Mouse (Mus musculus): ENCODE measurements around the gene Heatr6.

The Heatr6 gene

DNA sequence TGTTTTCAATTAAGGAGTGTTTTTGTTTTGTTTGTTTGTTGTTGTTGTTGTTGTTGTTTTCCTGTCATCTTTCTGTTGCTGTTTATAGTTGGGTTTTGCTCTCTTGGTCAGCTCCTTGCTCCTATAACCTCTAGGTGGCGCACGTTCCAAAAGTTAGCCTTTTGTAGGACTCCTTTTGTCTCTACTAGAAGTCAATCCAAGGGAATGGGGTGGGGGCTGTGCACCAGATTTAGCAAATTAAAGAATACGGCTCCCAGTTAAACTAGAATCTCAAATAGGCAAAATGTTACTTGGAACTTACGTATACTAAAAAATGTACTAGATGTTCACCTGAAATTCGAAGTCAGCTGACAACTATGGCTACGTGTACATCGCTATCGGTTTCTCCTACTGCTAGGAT lies 48.7 kb downstream of the Heatr6 start:
- no peak for DNase-seq (ENCODE audit: low read depth)

DNA sequence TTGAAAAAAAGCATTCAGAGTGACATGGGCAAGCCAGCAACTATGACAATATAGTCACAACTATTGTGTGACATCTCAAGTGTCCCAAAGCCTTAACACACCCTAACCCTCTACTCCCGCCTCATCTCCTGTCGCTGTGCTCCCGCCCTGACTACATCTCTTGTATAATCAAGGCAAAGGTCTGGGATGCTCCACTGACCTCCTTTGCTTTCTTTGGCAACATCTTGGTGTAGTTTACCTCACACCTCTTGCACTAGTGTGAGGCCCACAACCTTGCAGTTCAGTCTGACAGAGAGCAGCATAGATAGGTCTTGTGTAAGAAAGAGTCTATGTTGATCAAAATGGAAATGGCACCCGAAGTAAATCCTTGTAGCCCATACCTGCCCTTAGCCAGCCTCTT lies 49.1 kb downstream of the Heatr6 start:
- no peak for DNase-seq (ENCODE audit: low read depth)

GRCm38 (mm10) chr11:83810441-83810840 lies 56.9 kb downstream of the Heatr6 start:
- no peak for DNase-seq (ENCODE audit: low read depth)

DNA sequence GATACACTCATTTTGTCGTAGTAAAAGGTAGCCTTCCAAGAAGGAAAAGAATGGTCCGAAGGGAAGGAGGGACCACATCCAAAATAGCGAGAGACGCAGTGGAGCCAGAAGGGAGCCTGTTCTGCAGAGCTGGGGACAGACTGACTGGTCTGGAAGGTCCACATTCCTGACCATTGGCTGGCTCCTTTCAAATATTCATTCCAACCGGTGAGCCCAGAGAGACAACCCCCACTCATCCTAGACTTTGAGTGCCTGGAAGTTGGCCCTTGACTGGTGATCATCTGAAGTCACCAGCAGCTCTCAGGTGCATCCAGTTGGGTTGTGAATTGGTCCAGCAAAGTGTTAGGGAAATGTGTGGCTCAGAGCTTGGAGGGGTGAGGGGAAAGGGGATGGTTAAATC lies 61.7 kb downstream of the Heatr6 start:
- no peak for DNase-seq (ENCODE audit: low read depth)

GRCm38 (mm10) chr11:83815628-83816027 lies 62.1 kb downstream of the Heatr6 start:
- DNase-seq (ENCODE audit: low read depth): peak; percentile 25

- DNase-seq (ENCODE audit: low read depth): no peak
Observed at GRCm38 (mm10) chr11:83817048-83817447, 63.6 kb downstream of the Heatr6 start.

DNA sequence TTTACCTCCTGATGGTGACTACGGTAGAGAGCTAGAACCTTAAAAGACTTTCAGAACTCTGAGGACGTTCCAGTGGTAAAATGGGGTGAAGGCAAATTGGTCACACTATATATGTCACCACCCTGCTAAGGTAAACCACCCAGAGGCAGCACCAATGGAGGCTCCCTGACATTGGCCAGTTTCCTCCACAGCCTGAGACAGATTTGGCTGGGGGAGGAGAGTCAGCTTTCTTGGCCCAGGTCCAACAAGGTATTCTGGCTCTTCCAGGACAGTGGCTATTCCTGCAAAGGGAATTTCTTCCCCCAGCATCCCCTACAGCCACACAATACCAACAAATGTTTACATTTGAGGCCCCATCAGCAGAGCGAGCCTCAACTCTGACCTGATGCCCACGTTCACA lies 64.5 kb downstream of the Heatr6 start:
- no peak for DNase-seq (ENCODE audit: low read depth)

GRCm38 (mm10) chr11:83818591-83819127 lies 65.2 kb downstream of the Heatr6 start:
- no peak for DNase-seq (ENCODE audit: low read depth)

DNA sequence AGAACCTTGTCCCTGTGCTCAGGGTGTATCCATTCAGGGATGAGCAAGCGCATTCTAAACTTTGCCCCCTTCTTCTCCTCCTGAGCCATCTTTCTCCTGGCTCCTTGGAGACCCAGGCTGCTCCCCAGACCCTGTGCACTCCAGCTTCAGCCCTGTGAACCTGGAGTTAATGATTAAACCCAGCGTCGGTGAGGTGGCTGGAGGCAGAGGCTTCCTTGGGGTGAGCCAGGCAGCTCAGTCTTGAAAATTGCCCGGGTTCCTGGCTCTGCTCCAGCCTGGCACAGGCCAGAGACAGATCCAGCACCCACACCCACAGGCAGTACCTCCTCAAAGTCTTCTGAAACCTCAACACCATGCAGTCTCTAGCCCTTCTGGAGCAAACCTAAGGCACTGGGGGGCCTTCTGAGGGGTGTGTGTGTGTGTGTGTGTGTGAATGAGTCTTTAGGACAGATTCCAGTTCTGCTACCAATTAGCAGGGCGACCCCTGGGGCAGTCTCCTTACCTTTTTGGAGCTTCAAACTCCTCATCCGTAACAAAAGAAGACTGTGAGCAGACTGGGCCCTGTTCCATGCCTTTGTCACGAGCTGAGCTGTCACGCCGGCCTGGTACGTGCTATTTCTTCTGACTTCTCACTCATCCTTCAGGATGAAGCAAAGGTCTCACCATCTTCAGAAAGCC lies 66.4 kb downstream of the Heatr6 start:
- no peak for DNase-seq (ENCODE audit: low read depth)

DNA sequence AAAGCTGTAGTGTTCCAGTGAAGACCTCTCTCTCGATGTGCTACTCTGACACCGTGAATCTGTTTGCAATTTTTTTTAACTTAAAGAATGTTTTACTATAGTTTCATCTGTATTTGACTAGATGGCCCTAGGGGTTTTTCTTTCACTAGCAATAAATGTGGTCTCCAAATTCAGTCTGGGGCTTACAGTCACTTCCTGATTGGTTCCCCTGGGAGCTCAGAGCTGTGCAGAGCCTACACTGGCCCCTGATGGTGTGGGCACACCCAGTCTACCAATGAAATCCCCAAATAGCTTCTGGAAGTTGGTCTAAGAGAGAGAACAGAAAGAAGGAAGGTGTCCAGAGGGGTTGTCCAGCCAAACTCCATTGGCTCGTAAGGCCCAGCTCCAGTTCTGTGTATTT lies 72.6 kb downstream of the Heatr6 start:
- no peak for DNase-seq (ENCODE audit: low read depth)

- DNase-seq (ENCODE audit: low read depth): no peak
Observed at GRCm38 (mm10) chr11:83828553-83829142, 75.2 kb downstream of the Heatr6 start.

DNA sequence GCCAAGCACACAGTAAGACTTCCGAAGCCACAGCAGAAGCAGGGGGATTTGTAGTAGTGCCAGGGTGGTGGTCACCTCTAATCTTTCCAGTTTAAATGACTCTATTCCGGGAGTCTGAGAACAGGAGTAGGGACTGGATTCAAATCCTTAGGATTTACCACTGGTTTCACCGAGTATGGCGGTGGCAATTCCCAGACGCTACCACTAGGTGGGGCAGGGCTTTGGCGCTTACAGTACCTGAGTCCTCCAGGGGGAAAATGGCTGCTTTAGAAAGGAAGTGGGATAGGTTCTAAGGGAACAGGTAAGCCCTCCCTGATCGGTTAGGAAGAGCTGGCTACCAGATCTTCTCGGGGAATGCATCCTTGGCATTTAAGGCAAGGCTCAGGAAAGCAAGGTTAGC lies 78.9 kb downstream of the Heatr6 start:
- DNase-seq (ENCODE audit: low read depth): no peak

Data from fibroblast of lung, adult 2 months (primary cell).